Mouse (Mus musculus) mesoderm, embryonic 11.5 days (tissue): ENCODE measurements at regions not wholly inside any gene's neighbourhood (a gene's known extent, or its start where the extent isn't known, plus 50 kb on each side); places are given as distances from the start of the nearest gene placed in this dataset.

Experiments
- DNase-seq: peaks from one replicate; pipeline ENCODE4 v3.0.0-alpha.2; 2012; ENCODE audit warnings: low read depth, low spot score

- DNase-seq = no peak
Observed at GRCm38 (mm10) chr5:41563441-41563840, 144.5 kb downstream of the Rab28 start.

DNA sequence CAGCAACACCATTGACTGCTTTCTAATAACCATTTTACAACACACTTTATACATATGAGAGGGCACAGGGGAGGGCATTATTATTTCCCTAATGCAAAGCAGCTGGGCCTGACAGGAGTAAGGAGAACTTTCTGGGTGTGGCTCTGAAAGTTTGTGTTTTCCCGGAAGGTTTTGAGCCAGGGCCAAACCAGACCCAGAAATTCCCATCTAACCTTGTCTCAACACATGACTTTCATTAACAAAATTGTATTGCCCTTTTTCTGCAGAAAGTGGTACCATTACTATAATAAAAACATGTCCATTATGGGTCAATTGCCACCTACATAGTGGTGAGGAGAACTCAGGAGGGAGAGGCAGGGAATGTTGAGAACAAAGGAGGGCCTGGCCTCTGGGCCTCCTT is 145.7 kb downstream of the Rab28 start:
- DNase-seq = no peak

DNA sequence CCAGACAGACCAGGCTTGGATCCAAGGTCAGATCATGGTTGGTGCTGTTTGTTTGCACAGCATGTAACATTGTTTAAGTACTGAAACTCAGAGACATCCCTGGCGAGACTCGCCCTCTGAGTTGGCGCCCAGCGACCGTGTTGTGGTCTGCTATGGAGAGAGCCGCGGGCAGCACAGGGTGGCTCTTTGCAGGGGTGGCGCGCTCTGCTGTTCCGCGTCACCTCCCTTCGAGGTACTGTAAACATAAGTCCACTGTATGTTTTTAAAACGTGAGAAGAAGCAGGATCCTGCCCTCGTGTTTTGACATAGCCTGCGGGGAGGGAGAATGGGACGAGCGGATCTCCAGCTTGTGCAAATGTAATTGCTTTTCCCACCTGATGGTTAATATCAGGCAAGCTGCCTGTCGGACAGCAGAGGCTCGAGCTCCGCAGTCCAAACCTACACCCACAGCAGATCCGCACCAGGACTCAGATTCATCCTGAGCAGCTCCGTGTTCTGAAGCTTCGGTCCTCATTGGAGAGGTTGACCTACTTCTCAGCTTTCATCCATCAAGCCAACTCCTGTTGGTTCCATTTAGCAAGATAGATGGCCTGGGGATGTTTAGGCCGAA is 151.2 kb downstream of the Rab28 start:
- no peak for DNase-seq

DNA sequence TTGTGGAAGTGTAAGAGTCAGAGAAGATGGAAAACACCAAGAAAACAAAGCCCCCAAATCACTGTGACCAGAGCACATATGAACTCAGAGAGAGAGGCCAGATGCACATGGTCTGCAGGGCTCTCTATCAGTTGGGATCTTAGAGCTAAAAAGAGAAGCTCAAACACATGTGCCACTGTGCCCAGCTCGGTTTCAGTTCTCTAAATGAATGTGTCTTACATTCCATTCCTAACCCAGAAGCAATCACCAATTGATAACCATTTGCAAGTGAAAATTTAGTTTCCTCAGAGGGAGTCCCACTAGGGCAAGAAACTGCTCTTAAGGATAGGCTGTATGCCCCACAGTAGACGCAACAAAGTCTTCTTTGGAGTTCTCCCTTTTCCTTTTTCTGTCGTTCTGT is 153.6 kb downstream of the Rab28 start:
- DNase-seq = no peak

DNA sequence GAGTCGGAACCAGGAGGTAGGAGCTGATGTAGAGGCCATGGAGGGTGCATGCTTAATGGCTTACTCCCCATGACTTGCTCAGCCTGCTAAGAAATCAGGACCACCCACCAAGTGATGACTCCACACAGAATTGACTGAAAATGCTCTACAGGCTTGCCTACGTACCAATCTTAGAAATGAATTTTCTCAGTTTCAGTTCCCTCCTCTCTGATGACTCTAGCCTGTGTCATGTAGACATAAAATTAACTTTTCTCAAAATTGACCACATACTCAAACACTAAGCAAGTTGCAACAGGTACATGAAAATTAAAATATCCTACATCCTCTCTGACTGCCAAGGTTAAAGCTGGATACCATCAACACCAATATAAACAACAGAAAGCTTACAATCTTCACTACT is 157.9 kb downstream of the Rab28 start:
- DNase-seq = no peak

- DNase-seq = peak; percentile 58
Observed at GRCm38 (mm10) chr5:41546909-41547308, 161.0 kb downstream of the Rab28 start.

DNA sequence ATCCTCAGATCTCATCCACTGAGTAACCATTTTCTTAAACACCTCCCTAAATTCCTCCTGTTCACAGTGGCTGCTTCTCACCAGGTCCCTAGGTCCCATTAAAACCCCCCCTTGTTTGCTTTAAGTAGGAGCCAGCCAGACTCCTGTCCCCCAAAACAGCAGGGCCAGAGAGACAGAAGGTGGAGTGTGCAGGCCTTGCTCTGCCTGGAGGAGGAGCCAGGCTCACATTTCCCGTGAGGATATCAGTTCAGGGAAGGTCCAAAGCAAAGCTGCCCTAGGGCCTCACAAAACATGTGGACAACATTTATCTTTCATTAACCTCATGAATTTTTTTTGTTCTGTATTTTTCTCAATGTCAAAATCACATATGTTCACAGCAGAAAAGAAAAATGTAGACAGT is 167.2 kb downstream of the Rab28 start:
- peak; percentile 34 for DNase-seq

GRCm38 (mm10) chr5:41534598-41534997 is 173.4 kb downstream of the Rab28 start:
- DNase-seq = no peak
